Mouse (Mus musculus): ENCODE data around the gene Gm29735.
"Not testable (repeated sequence)": the region's sequence is repeated elsewhere in the genome, so short reads cannot be mapped to it uniquely, and the experiment has no call there.

Gene Gm29735

DNA sequence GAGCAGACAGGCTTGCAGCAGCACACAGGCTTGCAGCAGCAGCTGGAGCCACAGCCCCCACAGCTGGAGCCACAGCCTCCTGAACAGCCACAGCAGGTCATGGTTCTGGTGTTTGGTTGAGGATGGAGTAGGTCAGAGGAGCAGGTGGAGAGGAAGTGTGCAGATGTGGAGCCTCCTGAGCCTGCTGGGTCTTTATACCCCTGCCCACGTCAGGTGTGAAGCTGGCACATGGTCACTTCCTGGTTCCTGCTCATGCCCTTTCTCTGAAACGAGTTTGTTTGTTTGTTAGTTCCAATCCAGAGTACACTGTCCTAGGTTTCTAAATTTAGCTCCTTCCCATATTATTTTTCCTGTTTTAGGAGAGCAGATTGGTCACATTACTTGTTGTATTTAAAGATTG is at the start of gene Gm29735:
Gm29735 (minus strand) TSS at position 101 of the 400 bp plus-strand sequence.
- DNase-seq: not testable (repeated sequence)

DNA sequence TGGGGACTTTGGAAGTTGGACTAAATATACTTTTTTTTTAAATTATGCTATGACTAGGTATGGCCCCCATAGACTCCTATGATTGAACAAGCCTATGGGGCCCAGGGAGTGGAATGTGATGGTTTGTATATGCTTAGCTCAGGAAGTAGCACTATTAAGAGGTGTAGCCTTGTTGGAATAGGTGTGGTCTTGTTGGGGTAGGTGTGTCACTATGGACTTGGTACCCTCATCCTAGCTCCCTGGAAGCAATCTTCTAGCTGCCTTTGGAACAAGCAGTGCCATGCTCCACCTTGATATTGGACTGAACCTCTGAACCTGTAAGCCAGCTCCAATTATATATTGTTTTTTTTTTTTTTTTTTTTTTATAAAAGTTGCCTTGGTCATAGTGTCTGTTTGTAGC is 48.6 kb upstream of the Gm29735 start:
- DNase-seq: no peak

DNA sequence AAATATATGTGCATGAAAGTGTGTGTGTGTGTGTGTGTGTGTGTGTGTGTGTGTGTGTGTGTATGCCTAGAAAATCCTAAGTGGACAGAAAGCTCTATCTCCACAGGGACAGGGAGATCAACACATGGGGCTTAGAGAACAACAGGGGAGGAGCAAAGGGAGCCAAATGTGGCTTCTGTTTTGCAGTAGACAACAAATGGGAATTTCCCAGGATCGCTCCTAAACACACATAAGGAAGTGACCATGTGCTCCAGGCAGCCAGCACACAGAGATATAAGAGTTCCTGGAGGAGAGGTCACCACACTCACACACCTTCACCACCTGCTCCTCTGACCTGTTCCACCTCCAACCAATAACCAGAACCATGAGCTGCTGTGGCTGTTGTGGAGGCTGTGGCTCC is 44.2 kb upstream of the Gm29735 start, which contains the start of gene Krtap5-3:
Krtap5-3 (plus strand) TSS at position 301 of the 400 bp plus-strand sequence.
- DNase-seq: no peak

DNA sequence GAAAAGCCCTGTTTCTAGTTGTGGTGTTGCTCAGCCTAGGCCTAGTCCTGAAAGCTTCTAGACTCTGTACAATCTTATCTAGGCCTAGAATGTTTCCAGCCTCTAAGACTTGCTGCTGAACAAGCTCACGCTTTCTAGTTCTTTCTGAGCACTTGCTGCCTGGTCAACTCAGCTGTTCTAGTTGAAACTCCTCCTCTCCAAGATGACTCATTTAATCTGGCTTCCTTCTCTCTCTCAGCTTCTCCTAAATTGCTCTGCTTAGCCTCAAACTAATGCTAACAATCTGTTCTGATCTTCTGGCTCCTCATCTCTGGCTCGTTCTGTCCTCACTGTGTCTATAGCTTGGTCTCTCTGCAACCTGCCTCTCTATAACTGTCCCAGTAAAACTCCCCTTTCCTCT is 41.8 kb upstream of the Gm29735 start:
- no peak for DNase-seq

DNA sequence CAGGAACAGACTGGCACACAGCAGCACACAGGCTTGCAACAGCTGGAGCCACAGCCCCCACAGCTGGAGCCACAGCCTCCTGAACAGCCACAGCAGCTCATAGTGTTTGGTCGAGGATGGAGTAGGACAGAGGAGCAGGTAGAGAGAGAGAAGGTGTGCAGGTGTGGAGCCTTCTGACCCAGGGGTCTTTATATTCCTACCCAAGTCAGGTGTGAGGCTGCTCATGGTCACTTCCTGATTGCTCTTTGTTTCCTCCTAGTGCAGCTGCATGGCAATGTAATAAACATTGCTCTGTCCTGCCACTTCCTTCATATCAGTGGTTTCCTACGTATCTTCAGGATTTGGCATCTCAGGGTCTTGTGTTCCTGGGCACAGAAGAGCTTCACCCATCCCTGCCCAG is 33.4 kb upstream of the Gm29735 start, which contains the start of gene Gm10153:
Gm10153 (minus strand) TSS at position 101 of the 400 bp plus-strand sequence.
- DNase-seq: no peak

DNA sequence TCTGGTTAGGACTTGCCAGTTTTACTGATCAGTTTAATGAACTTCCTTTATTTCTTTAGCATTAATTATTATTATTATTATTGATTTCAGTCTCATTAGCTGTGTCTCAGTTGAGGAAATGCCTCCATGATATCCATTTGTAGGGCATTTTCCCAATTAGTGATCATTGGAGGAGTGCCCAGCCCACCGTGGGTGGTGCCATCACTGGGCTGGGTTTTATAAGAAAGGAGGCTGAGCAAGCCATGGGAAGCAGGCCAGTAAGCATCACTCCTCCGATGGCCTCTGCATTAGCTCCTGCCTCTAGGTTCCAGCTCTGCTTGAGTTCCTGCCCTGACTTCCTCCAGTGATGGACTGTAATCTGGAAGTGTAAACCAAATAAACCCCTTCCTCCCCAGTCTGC is 31.2 kb upstream of the Gm29735 start:
- no peak for DNase-seq

DNA sequence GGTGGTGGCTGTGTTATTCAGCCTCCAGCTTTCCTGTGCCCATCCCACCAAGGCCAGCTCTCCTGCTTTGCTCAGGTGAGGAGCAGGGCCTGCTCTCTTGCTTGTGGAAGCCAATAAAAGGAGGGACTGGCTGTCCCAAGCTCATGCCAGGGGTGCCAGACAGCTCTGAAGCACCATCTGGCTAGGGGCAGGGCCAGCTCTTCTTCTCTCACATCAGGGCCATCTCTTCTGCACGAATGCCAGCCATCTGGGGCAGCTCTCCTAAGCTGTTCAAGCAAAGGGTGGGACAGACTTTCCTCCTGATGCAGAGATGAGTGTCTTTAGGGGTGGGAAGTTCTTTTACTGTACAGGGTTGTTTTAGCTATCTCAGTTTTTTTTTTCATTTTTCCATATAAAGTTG is 24.1 kb upstream of the Gm29735 start:
- no peak for DNase-seq

DNA sequence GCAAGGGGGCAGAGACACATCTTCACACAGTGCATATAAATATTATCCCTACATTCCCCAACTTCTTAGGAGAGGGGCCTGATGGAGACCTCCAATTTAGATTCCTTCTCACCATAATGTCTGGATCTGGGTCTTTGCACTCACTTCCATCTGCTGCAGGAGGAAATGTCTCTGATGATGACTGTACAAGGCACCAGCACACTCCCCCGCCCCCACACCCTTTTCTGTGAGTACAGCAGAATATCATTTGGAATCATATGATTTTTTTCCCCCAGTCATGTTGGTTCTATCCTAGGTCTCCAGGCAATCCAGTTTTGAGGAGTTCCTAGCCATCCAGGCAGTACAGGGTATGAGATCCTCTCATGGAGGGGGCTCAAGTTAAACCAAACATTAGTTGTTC is 21.8 kb upstream of the Gm29735 start:
- no peak for DNase-seq

DNA sequence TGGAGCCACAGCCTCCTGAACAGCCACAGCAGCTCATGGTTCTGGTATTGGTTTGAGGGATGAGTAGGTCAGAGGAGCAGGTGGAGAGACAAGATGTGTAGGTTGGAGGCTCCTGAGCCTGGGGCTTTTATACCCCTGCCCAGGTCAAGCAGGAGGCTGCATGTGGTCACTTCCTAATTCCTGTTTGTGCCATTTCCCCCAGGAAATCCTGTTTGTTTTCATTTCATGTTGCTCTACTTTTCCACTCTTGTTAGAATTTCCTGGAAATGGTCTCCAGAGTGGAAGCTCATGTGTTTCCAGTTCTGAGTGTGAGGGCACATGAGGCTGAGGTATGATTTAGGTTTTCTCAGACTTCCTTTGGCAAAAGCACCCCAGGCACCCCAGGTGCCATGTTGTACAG is 19.0 kb upstream of the Gm29735 start, which contains the start of gene Krtap5-2:
Krtap5-2 (minus strand) TSS at position 101 of the 400 bp plus-strand sequence.
- not testable (repeated sequence) for DNase-seq

DNA sequence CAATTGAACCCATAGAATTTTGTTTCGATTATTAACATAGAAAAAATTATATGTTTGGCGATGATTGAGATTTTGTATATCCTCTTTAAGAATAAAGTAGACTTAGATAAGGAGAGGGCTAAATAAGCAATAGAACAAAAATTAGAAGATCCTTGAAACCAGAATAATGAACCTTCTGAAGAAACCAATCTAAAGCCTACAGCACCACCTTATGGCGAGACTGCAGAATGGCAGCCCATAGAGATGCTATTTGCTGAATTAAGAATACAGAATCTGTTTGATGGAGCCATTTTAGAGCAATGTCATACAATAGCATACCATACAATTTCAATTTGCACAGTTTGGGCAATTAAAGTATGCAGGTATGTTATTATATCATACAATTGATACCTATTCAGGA is 12.9 kb upstream of the Gm29735 start:
- DNase-seq: no peak

DNA sequence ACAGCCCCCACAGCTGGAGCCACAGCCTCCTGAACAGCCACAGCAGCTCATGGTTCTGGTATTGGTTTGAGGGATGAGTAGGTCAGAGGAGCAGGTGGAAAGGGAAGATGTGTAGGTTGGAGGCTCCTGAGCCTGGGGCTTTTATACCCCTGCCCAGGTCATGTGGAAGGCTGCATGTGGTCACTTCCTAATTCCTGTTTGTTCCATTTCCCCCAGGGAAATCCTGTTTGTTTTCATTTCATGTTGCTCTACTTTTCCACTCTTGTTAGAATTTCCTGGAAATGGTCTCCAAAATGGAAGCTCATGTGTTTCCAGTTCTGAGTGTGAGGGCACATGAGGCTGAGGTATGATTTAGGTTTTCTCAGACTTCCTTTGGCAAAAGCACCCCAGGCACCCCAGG is 8.7 kb upstream of the Gm29735 start, which contains the start of gene Gm4553:
Gm4553 (minus strand) TSS at position 101 of the 400 bp plus-strand sequence.
- not testable (repeated sequence) for DNase-seq

DNA sequence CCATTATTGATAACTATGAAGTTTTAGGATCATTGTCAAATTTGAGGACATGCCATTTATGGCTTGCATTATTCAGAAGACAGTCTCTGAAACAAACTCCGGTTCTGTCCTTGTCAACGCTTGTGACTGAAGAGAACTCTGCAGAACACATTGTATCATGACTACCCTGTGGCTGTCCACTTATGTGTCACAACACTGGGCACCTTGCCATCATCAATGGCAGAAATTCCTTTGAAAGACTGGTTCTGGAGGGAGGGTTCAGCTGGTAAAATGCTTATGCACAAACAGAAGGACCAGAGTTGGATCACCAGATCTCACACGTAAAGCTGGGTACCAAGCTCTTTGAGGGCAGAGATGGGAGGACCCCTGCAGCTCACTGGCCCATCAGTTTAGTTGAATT is 2.5 kb upstream of the Gm29735 start:
- DNase-seq: no peak

DNA sequence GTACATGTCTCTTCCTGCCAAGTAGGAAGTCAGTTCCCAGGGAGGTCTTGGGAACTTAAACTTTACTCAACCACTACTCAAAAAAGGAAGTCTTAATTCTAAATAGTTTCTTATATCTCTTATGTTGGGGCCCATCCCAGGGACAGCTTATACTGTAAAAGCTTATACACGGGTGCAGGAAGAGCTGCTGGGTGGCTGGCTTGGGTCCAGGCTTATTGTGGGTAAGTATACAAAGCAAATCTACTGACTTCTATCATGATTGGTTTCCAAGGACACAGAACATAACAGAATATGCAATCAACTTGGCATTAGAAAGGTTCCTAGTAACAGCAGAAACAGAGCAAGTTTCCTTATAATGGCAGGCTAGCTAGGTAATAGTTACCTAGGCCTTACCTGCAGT is 1.6 kb downstream of the Gm29735 start:
- DNase-seq: no peak

DNA sequence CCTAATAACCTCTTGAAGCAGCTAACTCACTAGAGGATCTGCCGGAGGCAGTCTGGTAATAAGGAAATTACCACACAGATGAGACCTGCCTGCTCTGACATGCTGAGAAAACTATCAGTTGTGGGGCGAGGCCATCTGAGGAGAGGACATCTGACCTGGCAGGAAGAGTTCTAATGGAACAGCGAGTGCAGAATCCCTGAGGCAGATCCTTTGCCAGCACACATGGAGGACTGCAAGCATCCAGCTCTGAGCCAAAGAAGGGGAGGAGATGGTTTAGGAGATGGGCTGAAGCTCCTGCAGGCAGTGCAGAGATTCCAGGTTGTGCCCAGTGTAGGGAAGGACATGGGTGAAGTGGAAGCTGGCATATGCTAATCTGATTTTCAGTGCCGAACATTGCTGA is 4.7 kb downstream of the Gm29735 start:
- DNase-seq: no peak

DNA sequence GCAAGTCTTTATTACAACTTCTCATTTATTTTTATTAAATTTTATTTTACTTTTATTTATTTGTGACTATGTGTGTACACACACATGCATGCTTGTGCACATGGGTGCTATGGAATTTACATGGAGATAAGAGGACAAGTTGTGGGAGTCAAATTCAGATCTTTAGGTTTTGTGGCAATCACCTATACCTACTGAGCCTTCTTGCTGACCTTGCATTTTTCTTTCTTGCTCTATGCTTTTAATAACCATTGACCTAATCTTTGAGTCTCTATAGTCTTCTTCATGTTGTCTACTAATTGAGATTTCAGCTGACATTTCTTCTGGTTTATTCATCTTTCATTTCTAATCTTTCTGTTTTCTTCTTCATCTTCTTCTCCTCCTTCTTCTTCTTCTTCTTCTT is 8.3 kb downstream of the Gm29735 start:
- DNase-seq: no peak

DNA sequence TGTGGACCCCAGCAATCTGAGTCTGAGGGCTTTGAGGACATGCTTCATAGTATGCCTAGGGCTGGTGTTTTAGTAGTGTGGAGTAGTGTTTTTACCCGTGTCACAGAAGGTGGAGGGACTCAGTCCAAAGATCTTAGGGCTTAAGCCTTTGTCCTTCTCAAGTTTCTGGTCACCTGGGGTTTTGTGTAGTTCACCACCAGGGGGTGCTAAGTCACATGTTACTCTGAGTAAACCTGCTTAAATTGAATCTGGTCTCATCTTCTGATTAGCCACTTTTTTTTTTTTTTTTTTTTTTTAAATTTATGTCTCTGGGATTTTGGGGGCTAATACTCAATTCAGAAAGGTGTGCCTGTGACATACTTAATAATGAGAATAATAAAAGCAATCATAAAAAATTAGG is 10.9 kb downstream of the Gm29735 start:
- DNase-seq: peak; percentile 68

DNA sequence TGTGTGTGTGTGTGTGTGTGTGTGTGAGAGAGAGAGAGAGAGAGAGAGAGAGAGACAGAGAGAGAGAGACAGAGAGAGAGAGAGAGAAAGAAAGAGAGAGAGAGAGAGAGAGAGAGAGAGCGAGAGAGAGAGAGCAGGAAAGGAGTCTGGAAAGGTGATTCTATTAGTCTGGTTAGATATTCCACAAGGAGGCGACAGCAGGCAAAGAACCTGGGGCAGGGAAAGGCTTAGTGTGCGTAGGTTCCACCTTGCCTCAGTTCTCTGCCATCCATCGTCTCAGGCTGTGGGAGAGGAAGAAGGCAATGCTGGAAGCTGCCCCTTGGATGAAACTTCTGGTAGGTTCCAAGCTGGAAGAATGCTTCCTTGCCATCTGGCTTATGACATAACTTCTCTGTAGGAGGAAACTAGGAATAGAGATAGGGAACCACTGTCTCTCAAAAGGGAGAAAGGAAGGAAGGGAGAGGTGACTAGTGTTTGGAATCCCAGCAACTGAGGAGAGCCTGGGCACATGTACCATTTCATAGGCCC is 11.4 kb downstream of the Gm29735 start:
- no peak for DNase-seq

DNA sequence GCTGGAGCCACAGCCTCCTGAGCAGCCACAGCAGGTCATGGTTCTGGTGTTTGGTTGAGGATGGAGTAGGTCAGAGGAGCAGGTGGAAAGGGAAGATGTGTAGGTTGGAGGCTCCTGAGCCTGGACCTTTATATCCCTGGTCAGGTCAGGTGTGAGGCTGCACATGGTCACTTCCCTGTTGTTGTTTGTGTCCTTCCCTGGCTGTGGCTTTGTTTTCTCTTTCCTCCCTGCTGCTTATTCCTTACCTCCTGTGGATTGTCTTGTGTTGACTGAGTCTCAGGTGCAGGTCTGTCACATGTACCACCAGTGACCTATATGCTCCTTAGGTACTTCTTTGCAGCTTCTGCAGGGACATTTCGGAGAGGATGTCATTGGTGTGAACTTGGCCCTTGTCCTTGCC is 12.4 kb downstream of the Gm29735 start, which contains the start of gene Gm45337:
Gm45337 (minus strand) TSS at position 101 of the 400 bp plus-strand sequence.
- DNase-seq: no peak

DNA sequence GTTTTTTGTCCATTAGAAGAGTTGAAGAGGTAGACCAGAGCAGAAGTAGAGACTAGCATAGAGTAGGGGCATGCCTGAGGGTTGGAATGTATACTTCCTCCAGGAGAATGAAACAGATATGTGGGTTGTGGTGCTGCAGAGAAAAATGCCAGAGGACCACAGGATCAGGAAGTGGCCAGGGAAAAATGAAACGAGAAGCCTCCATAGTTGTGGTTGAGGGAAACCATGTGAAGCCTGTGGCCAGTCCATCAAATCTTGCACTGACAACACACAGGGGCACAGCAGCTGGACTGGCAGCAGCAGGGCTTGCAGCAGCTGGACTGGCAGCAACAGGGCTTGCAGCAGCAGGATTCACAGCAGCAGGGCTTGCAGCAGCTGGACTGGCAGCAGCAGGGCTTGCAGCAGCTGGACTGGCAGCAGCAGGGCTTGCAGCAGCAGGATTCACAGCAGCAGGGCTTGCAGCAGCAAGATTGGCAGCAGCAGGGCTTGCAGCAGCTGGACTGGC is 13.4 kb downstream of the Gm29735 start:
- not testable (repeated sequence) for DNase-seq

DNA sequence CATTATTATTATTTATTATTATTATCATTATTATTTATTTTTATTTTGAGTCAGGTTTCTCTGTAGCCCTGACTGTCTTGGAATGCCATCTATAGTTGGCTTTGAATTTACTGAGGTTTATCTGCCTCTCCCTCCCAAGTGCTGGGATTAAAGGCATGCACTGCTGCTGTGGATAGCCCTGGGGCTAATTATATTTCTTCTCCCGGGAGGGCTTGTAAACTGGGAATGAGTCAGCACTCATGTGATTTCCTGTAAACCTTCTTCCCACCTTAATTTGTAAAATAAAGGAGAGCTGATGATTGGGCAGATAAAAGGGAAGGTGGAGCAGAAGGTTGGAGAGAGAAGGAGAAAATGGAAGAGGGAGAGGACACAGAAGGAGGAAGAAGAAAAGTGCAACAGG is 16.2 kb downstream of the Gm29735 start:
- no peak for DNase-seq

DNA sequence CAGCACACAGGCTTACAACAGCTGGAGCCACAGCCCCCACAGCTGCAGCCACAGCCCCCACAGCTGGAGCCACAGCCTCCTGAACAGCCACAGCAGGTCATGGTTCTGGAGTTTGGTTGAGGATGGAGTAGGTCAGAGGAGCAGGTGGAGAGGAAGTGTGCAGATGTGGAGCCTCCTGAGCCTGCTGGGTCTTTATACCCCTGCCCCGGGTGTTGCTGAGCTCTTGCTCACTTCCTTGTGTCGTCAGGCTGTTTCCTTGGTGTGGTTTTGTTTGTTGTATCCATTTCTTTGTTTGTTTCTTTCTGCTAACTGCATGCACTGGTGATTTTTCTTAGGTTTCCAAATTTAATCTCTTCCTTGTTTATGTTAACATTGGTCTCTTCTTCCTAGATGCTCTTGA is 21.0 kb downstream of the Gm29735 start, which contains the start of gene Gm39115:
Gm39115 (minus strand) TSS at position 101 of the 400 bp plus-strand sequence.
- DNase-seq: not testable (repeated sequence)

DNA sequence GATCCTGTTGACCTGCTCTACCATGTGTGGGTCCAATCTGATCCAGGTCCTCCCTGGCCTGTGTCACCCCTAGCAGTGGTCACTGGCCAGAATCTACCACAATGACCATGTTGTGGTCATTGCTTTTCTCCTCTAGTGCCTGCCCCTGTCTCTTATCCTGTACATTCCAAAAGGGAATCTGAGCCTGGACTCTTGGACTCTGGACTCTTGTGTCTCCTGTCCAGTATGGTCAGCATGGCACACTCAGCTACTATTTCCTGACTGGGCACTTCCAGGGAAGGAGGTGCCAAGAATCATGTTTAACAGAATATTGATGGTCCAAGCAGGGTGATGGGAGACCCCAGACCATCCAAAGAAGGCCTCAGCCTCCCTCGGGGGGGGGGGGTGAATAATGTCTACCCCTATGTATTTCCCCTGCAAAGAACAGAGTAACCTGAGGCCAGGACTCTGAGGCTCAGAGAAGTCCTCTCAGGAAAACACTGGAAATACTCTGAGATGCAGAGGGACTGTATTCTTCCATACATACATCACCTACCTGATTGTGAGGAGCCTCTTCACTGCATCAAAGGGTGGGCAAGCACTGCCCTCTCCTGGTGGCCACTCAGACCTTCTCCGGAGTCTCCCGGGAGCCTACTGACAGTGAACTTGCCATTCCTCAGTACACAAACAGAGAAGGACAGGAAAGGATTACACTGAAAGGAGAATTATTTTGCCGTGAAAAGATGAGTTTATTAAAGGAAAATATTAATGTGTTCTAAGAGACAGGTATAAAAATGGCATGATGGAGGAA is 22.5 kb downstream of the Gm29735 start:
- DNase-seq: no peak

DNA sequence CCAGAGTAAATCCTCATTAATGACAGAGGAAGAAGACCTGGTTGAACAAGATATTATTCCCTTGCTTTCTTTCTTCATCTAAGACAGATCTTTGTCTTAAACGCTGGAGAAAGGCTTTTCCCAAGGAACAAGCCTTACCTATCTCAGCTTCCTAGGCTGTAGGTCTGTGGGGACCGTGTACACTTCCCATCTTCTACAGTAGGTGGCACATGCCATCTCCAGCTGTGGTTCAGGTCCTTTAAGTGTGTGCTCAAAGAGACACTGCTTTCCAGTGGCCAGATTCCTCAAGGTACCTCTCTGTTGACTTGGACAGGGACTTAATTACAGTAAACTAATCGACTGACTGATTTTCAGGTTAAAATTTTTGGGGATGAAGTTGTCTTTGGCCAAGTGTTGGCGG is 28.1 kb downstream of the Gm29735 start:
- DNase-seq: no peak

DNA sequence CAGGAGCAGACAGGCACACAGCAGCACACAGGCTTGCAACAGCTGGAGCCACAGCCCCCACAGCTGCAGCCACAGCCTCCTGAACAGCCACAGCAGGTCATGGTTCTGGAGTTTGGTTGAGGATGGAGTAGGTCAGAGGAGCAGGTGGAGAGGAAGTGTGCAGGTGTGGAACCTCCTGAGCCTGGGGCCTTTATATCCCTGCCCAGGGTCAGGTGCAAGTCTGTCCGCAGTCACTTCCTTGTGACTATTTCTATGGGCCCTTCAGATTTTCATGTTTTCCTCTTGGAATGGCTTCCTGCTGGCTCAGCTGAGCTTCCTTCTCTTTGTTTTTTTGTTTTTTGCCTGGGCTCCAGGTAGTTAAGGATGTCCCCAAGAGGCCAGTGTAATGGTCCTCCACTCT is 36.3 kb downstream of the Gm29735 start, which contains the start of gene Gm45618:
Gm45618 (minus strand) TSS at position 101 of the 400 bp plus-strand sequence.
- not testable (repeated sequence) for DNase-seq

Measured in lung, postnatal 14 days (tissue).